Mouse (Mus musculus): ENCODE measurements at regions not wholly inside any gene's neighbourhood (a gene's known extent, or its start where the extent isn't known, plus 50 kb on each side); places are given as distances from the start of the nearest gene placed in this dataset.

- no peaks in the 10 kb centered on the region for H3K9me3 ChIP-seq (ENCODE audit: control insufficient read depth, low read length)
- no peak for ATAC-seq (ENCODE audit: low FRiP score, low TSS enrichment)
- DNase-seq (ENCODE audit: low spot score) = no peak
Observed at GRCm38 (mm10) chr16:52726120-52726844, 272.4 kb upstream of the Alcam start.

GRCm38 (mm10) chr16:52718231-52718932 lies 264.5 kb upstream of the Alcam start:
- H3K27ac ChIP-seq (replicated peaks) = no peak overlapping the region
- no peaks in the 10 kb centered on the region for H3K9me3 ChIP-seq (ENCODE audit: control insufficient read depth, low read length)
- no peak overlapping the region for H3K4me3 ChIP-seq (ENCODE audit: low read depth, low read length)
- H3K9ac ChIP-seq (ENCODE audit: low read length) = no peak overlapping the region
- DNase-seq (ENCODE audit: low spot score) (no peak), ATAC-seq (ENCODE audit: low FRiP score, low TSS enrichment) (no peak)
- TF ChIP-seq CTCF (IDR thresholded peaks at IDR 0.05; ENCODE audit: low read depth) = no peak
- H3K36me3 ChIP-seq (ENCODE audit: control insufficient read depth, insufficient read depth, low read length) = no peaks in the 10 kb centered on the region
- WGBS = 57% methylated on average over 1 of the region's 1 CpGs
- H3K27me3 ChIP-seq (ENCODE audit: control insufficient read depth, insufficient read depth, low read length) = no peaks in the 10 kb centered on the region
- H3K4me1 ChIP-seq (replicated peaks; ENCODE audit: control insufficient read depth, insufficient read depth) = no peaks in the 10 kb centered on the region
- H3K4me2 ChIP-seq (replicated peaks; ENCODE audit: low read depth) = no peak overlapping the region

More at GRCm38 (mm10) chr16:52726120-52726844, 272.4 kb upstream of the Alcam start:
- TF ChIP-seq CTCF (IDR thresholded peaks at IDR 0.05; ENCODE audit: low read depth) (no peak), EP300 (optimal IDR thresholded peaks at IDR 0.05) (no peak)
- Histone ChIP-seq H3K27me3 (ENCODE audit: control insufficient read depth, insufficient read depth, low read length) (no peaks in the 10 kb centered on the region), H3K9ac (ENCODE audit: low read length) (no peak overlapping the region), H3K4me3 (ENCODE audit: low read depth, low read length) (no peak overlapping the region), H3K27ac (replicated peaks) (no peak overlapping the region), H3K4me1 (replicated peaks; ENCODE audit: control insufficient read depth, insufficient read depth) (no peaks in the 10 kb centered on the region), H3K36me3 (ENCODE audit: control insufficient read depth, insufficient read depth, low read length) (no peaks in the 10 kb centered on the region), H3K4me2 (replicated peaks; ENCODE audit: low read depth) (no peak overlapping the region)
- WGBS = 95% methylated on average over 3 of the region's 3 CpGs

DNA sequence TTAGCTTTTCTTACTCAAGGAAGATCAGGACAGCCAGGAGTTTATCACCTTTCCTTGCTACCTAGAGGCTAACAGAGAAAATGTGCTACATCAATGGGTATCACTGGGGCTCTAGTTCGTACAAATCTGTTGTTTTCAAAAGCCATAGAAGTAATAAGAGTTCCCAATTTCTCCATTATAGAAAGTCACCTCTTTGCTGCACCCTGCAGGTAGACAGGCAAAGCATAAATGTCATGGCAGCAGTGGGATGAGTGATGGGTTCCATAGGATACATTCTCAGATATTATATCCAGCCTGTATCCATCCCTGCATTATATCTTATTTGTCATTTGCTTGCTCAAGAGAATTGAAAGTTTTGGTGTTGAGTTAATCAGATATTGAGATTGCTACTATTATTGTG lies 236.4 kb upstream of the Alcam start:
- 93% methylated on average over 1 of the region's 1 CpGs for WGBS
- H3K36me3 ChIP-seq (ENCODE audit: control insufficient read depth, insufficient read depth, low read length) = no peaks in the 10 kb centered on the region
- DNase-seq (ENCODE audit: low spot score) (no peak), ATAC-seq (ENCODE audit: low FRiP score, low TSS enrichment) (no peak)
- no peak overlapping the region for H3K27ac ChIP-seq (replicated peaks)
- no peak overlapping the region for H3K4me2 ChIP-seq (replicated peaks; ENCODE audit: low read depth)
- no peak overlapping the region for H3K9ac ChIP-seq (ENCODE audit: low read length)
- H3K27me3 ChIP-seq (ENCODE audit: control insufficient read depth, insufficient read depth, low read length) = no peaks in the 10 kb centered on the region
- TF ChIP-seq EP300 (optimal IDR thresholded peaks at IDR 0.05) (no peak), CTCF (IDR thresholded peaks at IDR 0.05; ENCODE audit: low read depth) (peak; percentile 27)
- no peaks in the 10 kb centered on the region for H3K4me1 ChIP-seq (replicated peaks; ENCODE audit: control insufficient read depth, insufficient read depth)
- H3K9me3 ChIP-seq (ENCODE audit: control insufficient read depth, low read length) = no peaks in the 10 kb centered on the region
- H3K4me3 ChIP-seq (ENCODE audit: low read depth, low read length) = no peak overlapping the region

DNA sequence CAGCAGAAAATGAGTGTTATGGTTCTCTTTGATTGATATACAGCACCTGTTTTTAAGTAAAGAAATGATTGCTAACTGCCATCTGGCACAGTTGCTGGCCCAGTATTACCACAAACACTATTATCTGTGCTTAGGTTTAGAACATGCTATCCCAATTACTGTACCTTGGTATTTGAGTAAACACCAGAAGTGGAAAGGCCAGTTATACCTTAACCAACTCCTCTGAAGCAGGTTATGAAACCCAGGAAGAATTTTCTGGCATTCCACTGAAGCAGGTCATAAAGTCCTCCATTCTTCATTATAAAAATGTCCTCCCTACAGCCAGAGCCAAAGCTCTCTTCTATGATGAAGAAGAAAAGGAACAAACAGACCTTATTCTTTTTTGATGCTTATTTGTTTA lies 201.0 kb upstream of the Alcam start:
- no peak for DNase-seq (ENCODE audit: low spot score)
- Histone ChIP-seq H3K9ac (ENCODE audit: low read length) (no peak overlapping the region), H3K27me3 (ENCODE audit: control insufficient read depth, insufficient read depth, low read length) (no peaks in the 10 kb centered on the region), H3K27ac (replicated peaks) (no peak overlapping the region), H3K9me3 (ENCODE audit: control insufficient read depth, low read length) (no peaks in the 10 kb centered on the region), H3K36me3 (ENCODE audit: control insufficient read depth, insufficient read depth, low read length) (no peaks in the 10 kb centered on the region), H3K4me1 (replicated peaks; ENCODE audit: control insufficient read depth, insufficient read depth) (no peaks in the 10 kb centered on the region), H3K4me2 (replicated peaks; ENCODE audit: low read depth) (no peak overlapping the region), H3K4me3 (ENCODE audit: low read depth, low read length) (no peak overlapping the region)
- no peak for ATAC-seq (ENCODE audit: low FRiP score, low TSS enrichment)
- TF ChIP-seq EP300 (optimal IDR thresholded peaks at IDR 0.05) (no peak), CTCF (IDR thresholded peaks at IDR 0.05; ENCODE audit: low read depth) (no peak)
